Mouse (Mus musculus): ENCODE results near the gene Bcat1. TPM values are rescaled to one million over a fixed set of nuclear protein-coding genes. Genes with fewer than 3 reads are reported as not detected.

Bcat1 gene
- total and polyA plus RNA-seq, 2 experiments from 2014 or later: 59.7 to 94.3 TPM

- H3K4me2 ChIP-seq (ENCODE audit: low read depth, low read length): no peak overlapping the region
- H3K9ac ChIP-seq (replicated peaks; ENCODE audit: low read length): no peak overlapping the region
- no peak for TF ChIP-seq CTCF (IDR thresholded peaks at IDR 0.05; ENCODE audit: low read depth)
- ATAC-seq: no peak
- no peak overlapping the region for H3K4me3 ChIP-seq (ENCODE audit: low read length)
- no peaks in the 10 kb centered on the region for H3K4me1 ChIP-seq (ENCODE audit: insufficient read depth, low read length)
- no peaks in the 10 kb centered on the region for H3K36me3 ChIP-seq (ENCODE audit: insufficient read depth, low read length)
- DNase-seq (ENCODE audit: low spot score): no peak
- H3K27ac ChIP-seq: no peak overlapping the region
- WGBS: 87% methylated on average over 8 of the region's 8 CpGs
- no peaks in the 10 kb centered on the region for H3K27me3 ChIP-seq (ENCODE audit: insufficient read depth, low read length)
- H3K9me3 ChIP-seq (ENCODE audit: low read length): no peaks in the 10 kb centered on the region
These were observed 8.3 kb downstream of the Bcat1 start for GRCm38 (mm10) chr6:145067679-145068078.

GRCm38 (mm10) chr6:145066416-145066815 lies 9.6 kb downstream of the Bcat1 start:
- Histone ChIP-seq H3K27me3 (ENCODE audit: insufficient read depth, low read length) (no peaks in the 10 kb centered on the region), H3K36me3 (ENCODE audit: insufficient read depth, low read length) (no peaks in the 10 kb centered on the region), H3K27ac (no peak overlapping the region), H3K9ac (replicated peaks; ENCODE audit: low read length) (no peak overlapping the region), H3K4me2 (ENCODE audit: low read depth, low read length) (no peak overlapping the region), H3K4me1 (ENCODE audit: insufficient read depth, low read length) (no peaks in the 10 kb centered on the region), H3K4me3 (ENCODE audit: low read length) (no peak overlapping the region), H3K9me3 (ENCODE audit: low read length) (no peaks in the 10 kb centered on the region)
- ATAC-seq (no peak), DNase-seq (ENCODE audit: low spot score) (no peak)
- 87% methylated on average over 6 of the region's 6 CpGs for WGBS
- TF ChIP-seq CTCF (IDR thresholded peaks at IDR 0.05; ENCODE audit: low read depth): no peak

GRCm38 (mm10) chr6:145065301-145065845 lies 10.6 kb downstream of the Bcat1 start:
- ATAC-seq: no peak

GRCm38 (mm10) chr6:145064104-145064503 lies 11.9 kb downstream of the Bcat1 start:
- Histone ChIP-seq H3K36me3 (ENCODE audit: insufficient read depth, low read length) (no peaks in the 10 kb centered on the region), H3K4me2 (ENCODE audit: low read depth, low read length) (no peak overlapping the region), H3K27ac (no peak overlapping the region), H3K4me1 (ENCODE audit: insufficient read depth, low read length) (no peaks in the 10 kb centered on the region), H3K9me3 (ENCODE audit: low read length) (no peaks in the 10 kb centered on the region), H3K4me3 (ENCODE audit: low read length) (no peak overlapping the region), H3K9ac (replicated peaks; ENCODE audit: low read length) (no peak overlapping the region), H3K27me3 (ENCODE audit: insufficient read depth, low read length) (no peaks in the 10 kb centered on the region)
- no peak for TF ChIP-seq CTCF (IDR thresholded peaks at IDR 0.05; ENCODE audit: low read depth)
- 42% methylated on average over 1 of the region's 1 CpGs for WGBS
- ATAC-seq (no peak), DNase-seq (ENCODE audit: low spot score) (no peak)

More at GRCm38 (mm10) chr6:145065301-145065845, 10.6 kb downstream of the Bcat1 start:
- H3K4me1 ChIP-seq (ENCODE audit: insufficient read depth, low read length): no peaks in the 10 kb centered on the region
- no peak overlapping the region for H3K4me2 ChIP-seq (ENCODE audit: low read depth, low read length)
- no peak for TF ChIP-seq CTCF (IDR thresholded peaks at IDR 0.05; ENCODE audit: low read depth)
- no peaks in the 10 kb centered on the region for H3K9me3 ChIP-seq (ENCODE audit: low read length)
- DNase-seq (ENCODE audit: low spot score): no peak
- 96% methylated on average over 4 of the region's 4 CpGs for WGBS
- H3K4me3 ChIP-seq (ENCODE audit: low read length): no peak overlapping the region
- no peak overlapping the region for H3K9ac ChIP-seq (replicated peaks; ENCODE audit: low read length)
- H3K36me3 ChIP-seq (ENCODE audit: insufficient read depth, low read length): no peaks in the 10 kb centered on the region
- H3K27ac ChIP-seq: no peak overlapping the region
- no peaks in the 10 kb centered on the region for H3K27me3 ChIP-seq (ENCODE audit: insufficient read depth, low read length)

GRCm38 (mm10) chr6:145063212-145063868 lies 12.6 kb downstream of the Bcat1 start:
- no peak overlapping the region for H3K9ac ChIP-seq (replicated peaks; ENCODE audit: low read length)
- no peaks in the 10 kb centered on the region for H3K36me3 ChIP-seq (ENCODE audit: insufficient read depth, low read length)
- no peak overlapping the region for H3K4me3 ChIP-seq (ENCODE audit: low read length)
- H3K4me2 ChIP-seq (ENCODE audit: low read depth, low read length): no peak overlapping the region
- H3K27me3 ChIP-seq (ENCODE audit: insufficient read depth, low read length): no peaks in the 10 kb centered on the region
- no peaks in the 10 kb centered on the region for H3K9me3 ChIP-seq (ENCODE audit: low read length)
- no peak for TF ChIP-seq CTCF (IDR thresholded peaks at IDR 0.05; ENCODE audit: low read depth)
- DNase-seq (ENCODE audit: low spot score) (no peak), ATAC-seq (no peak)
- 51% methylated on average over 5 of the region's 5 CpGs for WGBS
- H3K4me1 ChIP-seq (ENCODE audit: insufficient read depth, low read length): no peaks in the 10 kb centered on the region
- H3K27ac ChIP-seq: no peak overlapping the region

GRCm38 (mm10) chr6:145062763-145063162 lies 13.2 kb downstream of the Bcat1 start:
- Histone ChIP-seq H3K36me3 (ENCODE audit: insufficient read depth, low read length) (no peaks in the 10 kb centered on the region), H3K9me3 (ENCODE audit: low read length) (no peaks in the 10 kb centered on the region), H3K9ac (replicated peaks; ENCODE audit: low read length) (no peak overlapping the region), H3K27me3 (ENCODE audit: insufficient read depth, low read length) (no peaks in the 10 kb centered on the region), H3K4me3 (ENCODE audit: low read length) (no peak overlapping the region), H3K4me1 (ENCODE audit: insufficient read depth, low read length) (no peaks in the 10 kb centered on the region), H3K4me2 (ENCODE audit: low read depth, low read length) (no peak overlapping the region), H3K27ac (no peak overlapping the region)
- DNase-seq (ENCODE audit: low spot score) (no peak), ATAC-seq (no peak)
- WGBS: 65% methylated on average over 4 of the region's 4 CpGs
- TF ChIP-seq CTCF (IDR thresholded peaks at IDR 0.05; ENCODE audit: low read depth): no peak

GRCm38 (mm10) chr6:145061361-145061760 lies 14.6 kb downstream of the Bcat1 start:
- Histone ChIP-seq H3K4me3 (ENCODE audit: low read length) (no peak overlapping the region), H3K9ac (replicated peaks; ENCODE audit: low read length) (no peak overlapping the region), H3K4me1 (ENCODE audit: insufficient read depth, low read length) (no peaks in the 10 kb centered on the region), H3K27ac (no peak overlapping the region), H3K9me3 (ENCODE audit: low read length) (no peaks in the 10 kb centered on the region), H3K27me3 (ENCODE audit: insufficient read depth, low read length) (no peaks in the 10 kb centered on the region), H3K4me2 (ENCODE audit: low read depth, low read length) (no peak overlapping the region), H3K36me3 (ENCODE audit: insufficient read depth, low read length) (no peaks in the 10 kb centered on the region)
- WGBS: 100% methylated on average over 1 of the region's 1 CpGs
- ATAC-seq: no peak
- no peak for TF ChIP-seq CTCF (IDR thresholded peaks at IDR 0.05; ENCODE audit: low read depth)
- DNase-seq (ENCODE audit: low spot score): no peak

Measured in hindbrain, postnatal 0 days (tissue).